Mouse (Mus musculus) ZHBTc4 (cell line): ENCODE measurements at regions not wholly inside any gene's neighbourhood (a gene's known extent, or its start where the extent isn't known, plus 50 kb on each side); places are given as distances from the start of the nearest gene placed in this dataset.

Source experiments
- DNase-seq: peaks from one replicate; pipeline ENCODE4 v3.0.0-alpha.2; 2011; ENCODE audit warnings: low read depth, low spot score

- no peak for DNase-seq
Measured at GRCm38 (mm10) chr10:122564473-122564872, 114.1 kb upstream of the Ppm1h start.

GRCm38 (mm10) chr10:122566601-122567000 lies 112.0 kb upstream of the Ppm1h start:
- DNase-seq, result peak; percentile 35

- DNase-seq, result no peak
Measured at GRCm38 (mm10) chr10:122569546-122570202, 108.9 kb upstream of the Ppm1h start.

- no peak for DNase-seq
Measured at GRCm38 (mm10) chr10:122570909-122571551, 107.5 kb upstream of the Ppm1h start.

GRCm38 (mm10) chr10:122576171-122577063 lies 102.1 kb upstream of the Ppm1h start:
- no peak for DNase-seq

GRCm38 (mm10) chr10:122578209-122579001 lies 100.2 kb upstream of the Ppm1h start:
- peak; percentile 71 for DNase-seq

- DNase-seq, result peak; percentile 47
Measured at GRCm38 (mm10) chr10:122581096-122581495, 97.5 kb upstream of the Ppm1h start.

GRCm38 (mm10) chr10:122587541-122587940 lies 91.0 kb upstream of the Ppm1h start:
- no peak for DNase-seq

GRCm38 (mm10) chr10:122599511-122599910 lies 79.1 kb upstream of the Ppm1h start:
- no peak for DNase-seq

GRCm38 (mm10) chr10:122602394-122602793 lies 76.2 kb upstream of the Ppm1h start:
- no peak for DNase-seq

GRCm38 (mm10) chr10:122603960-122604359 lies 74.6 kb upstream of the Ppm1h start:
- DNase-seq, result no peak

- DNase-seq, result no peak
Measured at GRCm38 (mm10) chr10:122613281-122613680, 65.3 kb upstream of the Ppm1h start.

GRCm38 (mm10) chr10:122613891-122614290 lies 64.7 kb upstream of the Ppm1h start:
- no peak for DNase-seq

- DNase-seq, result no peak
Measured at GRCm38 (mm10) chr10:122614720-122615119, 63.8 kb upstream of the Ppm1h start.

GRCm38 (mm10) chr10:122615658-122616057 lies 62.9 kb upstream of the Ppm1h start:
- DNase-seq, result no peak

GRCm38 (mm10) chr10:122616385-122616784 lies 62.2 kb upstream of the Ppm1h start:
- no peak for DNase-seq

GRCm38 (mm10) chr10:122618854-122619253 lies 59.7 kb upstream of the Ppm1h start:
- DNase-seq, result no peak

GRCm38 (mm10) chr10:122619406-122620116 lies 59.0 kb upstream of the Ppm1h start:
- DNase-seq, result no peak
